Mouse (Mus musculus) hindbrain, embryonic 10.5 days (tissue): ENCODE measurements around the gene Igf1. TPM values are rescaled to one million over a fixed set of nuclear protein-coding genes. Genes with fewer than 3 reads are reported as not detected.
A peak's percentile ranks its signal among the peaks of the same experiment; 100 is the strongest.

Source experiments
- DNase-seq: peaks from one replicate; pipeline ENCODE4 v3.0.0-alpha.2; 2017; ENCODE audit warnings: low spot score
- H3K27ac ChIP-seq: fragments of 300-500 bp; sonication (generic); 2 replicates; pipeline ENCODE4 v1.5.1; 2016; ENCODE audit warnings: mild to moderate bottlenecking, moderate library complexity
- H3K27me3 ChIP-seq: fragments of 300-500 bp; sonication (generic); 2 replicates; pipeline ENCODE4 v1.6.1; 2016; ENCODE audit warnings: mild to moderate bottlenecking; ENCODE audit not compliant: poor library complexity, insufficient read depth, severe bottlenecking
- H3K36me3 ChIP-seq: fragments of 300-500 bp; sonication (generic); 2 replicates; pipeline ENCODE4 v1.6.1; 2016; ENCODE audit warnings: mild to moderate bottlenecking, moderate library complexity
- H3K4me1 ChIP-seq: fragments of 300-500 bp; sonication (generic); replicated peaks from 2 replicates; pipeline ENCODE4 v1.6.1; 2016; ENCODE audit warnings: mild to moderate bottlenecking
- H3K4me3 ChIP-seq: fragments of 300-500 bp; sonication (generic); 2 replicates; pipeline ENCODE4 v1.5.1; 2016; ENCODE audit warnings: mild to moderate bottlenecking, moderate library complexity
- H3K9me3 ChIP-seq: fragments of 300-500 bp; sonication (generic); 2 replicates; pipeline ENCODE4 v1.6.1; 2016; ENCODE audit warnings: mild to moderate bottlenecking, moderate library complexity
- whole genome bisulfite sequencing: fragments of 180-500 bp; shearing (Covaris S2); methylation state at CpG from one replicate; pipeline ENCODE4 v1.1.7; 2016; 5-methylcytosine and 5-hydroxymethylcytosine counted together
- polyA plus RNA-seq: library from polyadenylated mRNA; unstranded; fragments of >200 nt; fragmentation: Nextera tagmentation; extraction: Ambion mirVana; gene quantifications from 2 replicates; pipeline ENCODE4 v1.2.1, GENCODE M21; 2016

The Igf1 gene
- 20.5 and 22.1 TPM in 2 replicates for polyA plus RNA-seq

DNA sequence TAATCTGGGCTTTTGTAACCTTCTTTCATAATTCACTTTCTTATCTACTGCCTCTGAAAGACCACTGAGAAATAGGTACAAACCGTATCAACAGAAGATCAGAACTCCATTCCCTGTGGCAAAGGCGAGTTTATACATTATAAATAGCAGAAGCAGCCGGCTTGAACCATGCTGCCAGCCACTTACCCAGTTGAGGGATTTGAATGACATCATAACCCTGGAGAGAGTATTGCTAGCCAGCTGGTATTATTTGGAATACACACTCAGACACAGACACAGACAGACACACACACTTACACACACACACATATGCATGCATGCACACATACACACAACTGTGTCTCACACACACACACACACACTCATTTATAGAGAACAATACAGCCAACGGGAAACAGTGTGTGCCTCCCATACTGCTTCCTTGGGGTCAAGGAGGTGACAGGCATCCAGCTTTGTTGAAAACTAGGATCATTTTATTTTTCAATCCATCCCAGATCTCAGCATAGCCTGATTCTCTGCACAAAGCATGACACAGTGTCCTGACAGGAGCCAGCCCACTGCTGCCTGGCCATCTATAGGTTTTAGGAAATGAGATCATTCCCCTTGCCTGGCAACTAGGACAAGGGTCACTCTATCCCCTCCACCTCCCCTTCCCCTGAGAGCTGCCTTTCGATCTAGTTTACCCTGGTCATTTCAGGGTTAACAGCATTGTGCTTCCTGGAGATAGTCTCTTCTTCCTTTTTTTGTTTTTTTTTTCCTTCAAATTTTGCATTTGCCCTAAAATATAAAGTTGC lies at the start of gene Igf1:
TSS of gene Igf1 (plus strand) at position 253 of the 794 bp plus-strand sequence.
- Histone ChIP-seq H3K4me3 (peak within 1 kb of the TSS; percentile 54), H3K36me3 (no peaks in the 10 kb centered on the region), H3K4me1 (peaks cover 39% of the 10 kb centered on the region), H3K9me3 (no peaks in the 10 kb centered on the region), H3K27ac (peak within 1 kb of the TSS; percentile 53; the same call in 1 of the 2 replicates), H3K27me3 (peaks cover 12% of the 10 kb centered on the region; the same call in 1 of the 2 replicates)
- no peak for DNase-seq
- WGBS: 52% methylated on average over 5 of the region's 5 CpGs

GRCm38 (mm10) chr10:87812157-87813072 lies 45.6 kb upstream of the Igf1 start:
- Histone ChIP-seq H3K4me3 (no peak overlapping the region), H3K27ac (peak overlapping the region; percentile 69)

DNA sequence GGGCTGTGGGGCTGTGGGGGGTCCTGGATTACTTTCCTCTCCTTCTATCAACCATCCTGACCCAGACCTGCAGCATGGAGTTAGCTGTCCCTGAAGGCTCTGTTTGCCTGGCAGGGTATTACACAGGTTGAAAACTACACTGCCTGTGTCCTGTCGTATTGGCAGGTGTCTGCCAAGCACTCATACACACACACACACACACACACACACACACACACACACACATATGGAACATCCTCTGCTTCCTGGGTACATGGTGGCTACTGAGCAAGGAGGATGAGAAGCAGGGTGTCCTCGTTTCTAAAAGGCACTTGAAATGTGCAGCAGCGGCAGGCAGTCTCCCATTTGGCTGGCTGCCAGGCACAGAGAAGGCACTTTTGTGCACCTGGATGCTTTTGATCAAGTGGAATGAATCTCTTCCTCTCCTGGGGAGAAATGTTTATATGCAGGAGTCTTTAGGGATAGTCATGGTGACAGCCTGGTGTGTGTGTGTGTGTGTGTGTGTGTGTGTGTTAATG lies 44.9 kb upstream of the Igf1 start:
- peak overlapping the region; percentile 69 for H3K27ac ChIP-seq
- peaks cover 13% of the 10 kb centered on the region for H3K4me1 ChIP-seq
- no peak overlapping the region for H3K4me3 ChIP-seq
- H3K9me3 ChIP-seq: no peaks in the 10 kb centered on the region
- 18% methylated on average over 3 of the region's 3 CpGs for WGBS
- peak; percentile 10 for DNase-seq
- no peaks in the 10 kb centered on the region for H3K36me3 ChIP-seq
- no peaks in the 10 kb centered on the region for H3K27me3 ChIP-seq

More at GRCm38 (mm10) chr10:87812157-87813072, 45.6 kb upstream of the Igf1 start:
- no peaks in the 10 kb centered on the region for H3K27me3 ChIP-seq
- no peaks in the 10 kb centered on the region for H3K36me3 ChIP-seq
- DNase-seq: peak; percentile 55
- WGBS: 22% methylated on average over 8 of the region's 8 CpGs
- peaks cover 13% of the 10 kb centered on the region for H3K4me1 ChIP-seq
- no peaks in the 10 kb centered on the region for H3K9me3 ChIP-seq

GRCm38 (mm10) chr10:87816861-87817260 lies 41.2 kb upstream of the Igf1 start:
- no peaks in the 10 kb centered on the region for H3K27me3 ChIP-seq
- no peak for DNase-seq
- H3K9me3 ChIP-seq: no peaks in the 10 kb centered on the region
- H3K27ac ChIP-seq: no peak overlapping the region
- H3K4me1 ChIP-seq: peaks cover 13% of the 10 kb centered on the region
- no peak overlapping the region for H3K4me3 ChIP-seq
- H3K36me3 ChIP-seq: no peaks in the 10 kb centered on the region
- 76% methylated on average over 4 of the region's 4 CpGs for WGBS

- DNase-seq: no peak
- H3K36me3 ChIP-seq: no peaks in the 10 kb centered on the region
- H3K4me1 ChIP-seq: peaks cover 6% of the 10 kb centered on the region
- H3K27me3 ChIP-seq: no peaks in the 10 kb centered on the region
- WGBS: 89% methylated on average over 7 of the region's 7 CpGs
- H3K9me3 ChIP-seq: no peaks in the 10 kb centered on the region
- no peak overlapping the region for H3K4me3 ChIP-seq
- no peak overlapping the region for H3K27ac ChIP-seq
Observed at GRCm38 (mm10) chr10:87817786-87818185, 40.3 kb upstream of the Igf1 start.

DNA sequence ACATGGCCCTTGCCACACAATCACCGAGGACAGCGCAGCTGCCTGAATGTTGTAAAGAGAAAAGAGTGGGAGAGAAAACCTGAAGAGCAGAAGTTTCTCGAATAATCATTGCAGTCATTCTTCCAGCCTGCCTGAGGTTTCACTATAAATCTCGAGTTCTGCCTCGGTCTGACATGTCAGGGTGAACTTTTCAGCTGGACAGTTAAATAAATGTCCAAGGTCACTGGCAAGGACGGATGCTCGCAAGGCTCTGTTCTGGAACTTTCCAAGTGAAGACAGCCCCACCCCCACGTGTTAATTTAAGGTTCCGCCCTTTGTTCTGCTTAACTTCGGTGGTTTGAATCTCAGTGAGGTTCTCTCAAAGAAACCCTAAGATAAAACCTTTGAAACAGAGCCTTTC lies 36.2 kb upstream of the Igf1 start:
- no peaks in the 10 kb centered on the region for H3K36me3 ChIP-seq
- H3K4me3 ChIP-seq: no peak overlapping the region
- no peak for DNase-seq
- H3K4me1 ChIP-seq: no peaks in the 10 kb centered on the region
- no peaks in the 10 kb centered on the region for H3K9me3 ChIP-seq
- no peaks in the 10 kb centered on the region for H3K27me3 ChIP-seq
- WGBS: 84% methylated on average over 10 of the region's 10 CpGs
- H3K27ac ChIP-seq: no peak overlapping the region

GRCm38 (mm10) chr10:87830012-87830411 lies 28.1 kb upstream of the Igf1 start:
- Histone ChIP-seq H3K27me3 (no peaks in the 10 kb centered on the region), H3K4me1 (no peaks in the 10 kb centered on the region), H3K27ac (no peak overlapping the region), H3K9me3 (no peaks in the 10 kb centered on the region), H3K4me3 (no peak overlapping the region), H3K36me3 (no peaks in the 10 kb centered on the region)
- 95% methylated on average over 2 of the region's 2 CpGs for WGBS
- no peak for DNase-seq

- Histone ChIP-seq H3K36me3 (no peaks in the 10 kb centered on the region), H3K27ac (no peak overlapping the region), H3K27me3 (no peaks in the 10 kb centered on the region), H3K9me3 (no peaks in the 10 kb centered on the region), H3K4me1 (no peaks in the 10 kb centered on the region), H3K4me3 (no peak overlapping the region)
- WGBS: 85% methylated on average over 2 of the region's 2 CpGs
- no peak for DNase-seq
Observed at GRCm38 (mm10) chr10:87830639-87831038, 27.4 kb upstream of the Igf1 start.

DNA sequence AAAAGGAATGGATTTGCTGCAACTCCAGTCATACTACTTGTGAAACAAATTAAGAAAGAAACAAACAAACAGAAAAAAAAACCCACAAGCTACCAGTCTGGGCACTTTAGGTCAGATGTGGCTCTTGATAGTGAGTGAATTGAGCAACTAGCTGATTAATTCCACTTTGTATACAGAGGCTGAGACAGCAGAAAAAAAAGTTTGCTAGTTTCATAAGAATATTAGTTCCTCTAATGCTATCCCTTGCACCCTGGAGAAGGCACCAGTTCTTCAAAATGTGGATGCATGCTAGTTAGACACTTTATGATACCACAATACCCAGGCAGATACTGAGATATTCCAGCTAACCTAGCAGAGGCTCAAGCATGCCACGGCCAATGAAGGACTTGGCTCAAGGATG lies 26.0 kb upstream of the Igf1 start:
- WGBS: 86% methylated on average over 1 of the region's 1 CpGs
- no peak for DNase-seq
- no peak overlapping the region for H3K27ac ChIP-seq

GRCm38 (mm10) chr10:87839454-87839853 lies 18.6 kb upstream of the Igf1 start:
- Histone ChIP-seq H3K27me3 (no peaks in the 10 kb centered on the region), H3K4me1 (no peaks in the 10 kb centered on the region), H3K27ac (no peak overlapping the region), H3K9me3 (no peaks in the 10 kb centered on the region), H3K4me3 (no peak overlapping the region), H3K36me3 (no peaks in the 10 kb centered on the region)
- 89% methylated on average over 1 of the region's 1 CpGs for WGBS
- DNase-seq: no peak

More for the DNA sequence above, 26.0 kb upstream of the Igf1 start:
- no peaks in the 10 kb centered on the region for H3K27me3 ChIP-seq
- no peaks in the 10 kb centered on the region for H3K36me3 ChIP-seq
- no peaks in the 10 kb centered on the region for H3K9me3 ChIP-seq
- H3K4me1 ChIP-seq: no peaks in the 10 kb centered on the region
- no peak overlapping the region for H3K4me3 ChIP-seq

DNA sequence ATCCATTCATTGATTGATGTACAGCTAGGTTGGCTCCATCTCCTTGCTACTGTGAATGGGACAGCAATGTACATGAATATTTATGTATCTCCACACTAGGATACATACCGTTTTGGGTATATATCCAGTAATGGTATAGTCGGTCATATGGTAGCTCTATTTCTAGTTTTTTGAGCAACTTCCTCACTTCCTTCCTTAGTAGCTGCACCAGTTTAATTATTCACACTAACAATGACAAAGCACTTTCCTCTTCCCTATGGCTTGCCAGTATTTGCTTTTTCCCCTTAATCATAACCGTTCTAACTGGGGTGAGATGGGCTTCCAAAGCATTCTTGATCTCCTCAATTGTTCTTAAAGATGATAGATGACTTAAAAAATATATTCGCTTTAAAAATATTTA lies 15.6 kb upstream of the Igf1 start:
- H3K27me3 ChIP-seq: no peaks in the 10 kb centered on the region
- no peaks in the 10 kb centered on the region for H3K36me3 ChIP-seq
- 0 out of 2 replicates have a peak, but pooled peaks cover 4% of the 10 kb centered on the region for H3K4me1 ChIP-seq
- no peak overlapping the region for H3K27ac ChIP-seq
- WGBS: 89% methylated on average over 4 of the region's 4 CpGs
- H3K9me3 ChIP-seq: no peaks in the 10 kb centered on the region
- no peak overlapping the region for H3K4me3 ChIP-seq
- no peak for DNase-seq

- H3K4me1 ChIP-seq: 0 out of 2 replicates have a peak, but pooled peaks cover 4% of the 10 kb centered on the region
- H3K27me3 ChIP-seq: no peaks in the 10 kb centered on the region
- H3K4me3 ChIP-seq: no peak overlapping the region
- no peak overlapping the region for H3K27ac ChIP-seq
- no peak for DNase-seq
- H3K9me3 ChIP-seq: no peaks in the 10 kb centered on the region
- H3K36me3 ChIP-seq: no peaks in the 10 kb centered on the region
- 56% methylated on average over 8 of the region's 8 CpGs for WGBS
Observed at GRCm38 (mm10) chr10:87844917-87845552, 13.0 kb upstream of the Igf1 start.
